10 mouse cellular contexts compared by ENCODE assay signal in genomic region chr11:86646136-86646834, GRCm38 (mm10). TPM values are rescaled to one million over a fixed set of nuclear protein-coding genes. Genes with fewer than 3 reads are reported as not detected.
A peak's percentile ranks its signal among the peaks of the same experiment; 100 is the strongest.
DNase-seq lines count a peak whose midpoint lies in the region; ATAC-seq lines count a peak whose summit lies in the region.
"Had no signal": no experiment of that assay in that cellular context is flagged by ENCODE, and none has a peak within 500 bp of the region (broad histone marks: within the 10 kb centered on the region; RNA-seq: fewer than 3 reads in every experiment).

No protein-coding gene starts in this region.

- no peaks in the 10 kb centered on the region for H3K4me1 ChIP-seq in hindbrain, embryonic 14.5 days (replicated peaks; ENCODE audit: control insufficient read depth, insufficient read depth, low read length)
- no peaks in the 10 kb centered on the region for H3K4me1 ChIP-seq in hindbrain, embryonic 13.5 days (replicated peaks)
- H3K4me1 ChIP-seq in embryonic facial prominence, embryonic 11.5 days (ENCODE audit: control insufficient read depth, insufficient read depth, low read length): no peaks in the 10 kb centered on the region

- DNase-seq in hindbrain, embryonic 14.5 days (ENCODE audit: low spot score): no peak
- DNase-seq in ES-CJ7 (ENCODE audit: low read depth, low spot score): peak; percentile 31
- peak; percentile 29 for DNase-seq in embryonic facial prominence, embryonic 11.5 days (ENCODE audit: low spot score)
- peak; percentile 44 for DNase-seq in lung, postnatal 10 days
- DNase-seq in c-Kit-positive CD71-positive TER-119-positive erythroid progenitor cells, embryonic 14.5 days (ENCODE audit: low spot score): no peak
- DNase-seq in cerebellum, postnatal 36 days: no peak
- no peak for DNase-seq in right cerebral cortex, postnatal 36 days (ENCODE audit: low spot score in 2 of 2)

- ATAC-seq in hindbrain, embryonic 14.5 days (ENCODE audit: low FRiP score): no peak
- no peak for ATAC-seq in hindbrain, embryonic 13.5 days (ENCODE audit: low FRiP score)
- ATAC-seq in embryonic facial prominence, embryonic 11.5 days (replicated peaks; ENCODE audit: insufficient number of reproducible peaks, low FRiP score, low TSS enrichment, low read depth): no peak

- no peak overlapping the region for H3K4me2 ChIP-seq in hindbrain, embryonic 14.5 days (replicated peaks)
- H3K4me2 ChIP-seq in hindbrain, embryonic 13.5 days: no peak overlapping the region
- H3K4me2 ChIP-seq in embryonic facial prominence, embryonic 11.5 days (ENCODE audit: low read depth, low read length): no peak overlapping the region
- H3K4me2 ChIP-seq: embryonic facial prominence, embryonic 13.5 days had no signal

- H3K9me3 ChIP-seq in hindbrain, embryonic 14.5 days (ENCODE audit: control insufficient read depth, low read length): no peaks in the 10 kb centered on the region
- no peaks in the 10 kb centered on the region for H3K9me3 ChIP-seq in hindbrain, embryonic 13.5 days
- H3K9me3 ChIP-seq in embryonic facial prominence, embryonic 11.5 days (replicated peaks; ENCODE audit: control insufficient read depth, low read length): no peaks in the 10 kb centered on the region
- H3K9me3 ChIP-seq: embryonic facial prominence, embryonic 13.5 days had no signal

- peak overlapping the region; percentile 11; the same call in 1 of the 2 replicates for H3K9ac ChIP-seq in hindbrain, embryonic 14.5 days
- no peak overlapping the region for H3K9ac ChIP-seq in hindbrain, embryonic 13.5 days
- no peak overlapping the region for H3K9ac ChIP-seq in embryonic facial prominence, embryonic 11.5 days (replicated peaks; ENCODE audit: low read length)
- H3K9ac ChIP-seq: embryonic facial prominence, embryonic 13.5 days; liver, embryonic 14.5 days had no signal

- WGBS in hindbrain, embryonic 14.5 days: 61% methylated on average over 7 of the region's 7 CpGs
- WGBS in hindbrain, embryonic 13.5 days: 62% methylated on average over 7 of the region's 7 CpGs
- 61% methylated on average over 7 of the region's 7 CpGs for WGBS in embryonic facial prominence, embryonic 11.5 days

- no peak overlapping the region for H3K27ac ChIP-seq in hindbrain, embryonic 14.5 days
- H3K27ac ChIP-seq in hindbrain, embryonic 13.5 days: no peak overlapping the region
- no peak overlapping the region for H3K27ac ChIP-seq in embryonic facial prominence, embryonic 11.5 days (replicated peaks; ENCODE audit: low read depth, low read length)
- H3K27ac ChIP-seq: embryonic facial prominence, embryonic 13.5 days; liver, embryonic 14.5 days had no signal

- no peaks in the 10 kb centered on the region for H3K27me3 ChIP-seq in hindbrain, embryonic 14.5 days (ENCODE audit: control insufficient read depth, insufficient read depth, low read length)
- H3K27me3 ChIP-seq in hindbrain, embryonic 13.5 days: no peaks in the 10 kb centered on the region
- H3K27me3 ChIP-seq in embryonic facial prominence, embryonic 11.5 days (ENCODE audit: control insufficient read depth, insufficient read depth, low read length): no peaks in the 10 kb centered on the region
- H3K27me3 ChIP-seq: embryonic facial prominence, embryonic 13.5 days had no signal

- peaks cover 18% of the 10 kb centered on the region; the same call in 1 of the 2 replicates for H3K36me3 ChIP-seq in hindbrain, embryonic 14.5 days (replicated peaks; ENCODE audit: control insufficient read depth, insufficient read depth)
- H3K36me3 ChIP-seq in hindbrain, embryonic 13.5 days: peaks cover 16% of the 10 kb centered on the region
- no peaks in the 10 kb centered on the region for H3K36me3 ChIP-seq in embryonic facial prominence, embryonic 11.5 days (replicated peaks; ENCODE audit: control insufficient read depth, insufficient read depth, low read depth, low read length)

- H3K4me3 ChIP-seq in hindbrain, embryonic 14.5 days (replicated peaks; ENCODE audit: low read length): no peak overlapping the region
- H3K4me3 ChIP-seq in hindbrain, embryonic 13.5 days: no peak overlapping the region
- H3K4me3 ChIP-seq in embryonic facial prominence, embryonic 11.5 days (ENCODE audit: low read depth, low read length): no peak overlapping the region
- H3K4me3 ChIP-seq: embryonic facial prominence, embryonic 13.5 days had no signal

RNA-seq across cellular contexts. Expression of gene Vmp1, which starts 37.4 kb away (rescaled TPM):
- polyA plus RNA-seq in hindbrain, embryonic 14.5 days (2014; fragmentation: Nextera tagmentation; extraction: Ambion mirVana): 148 and 151 TPM in 2 replicates
- 106 and 109 TPM in 2 replicates for polyA plus RNA-seq in hindbrain, embryonic 13.5 days (2015; fragmentation: Nextera tagmentation; extraction: Ambion mirVana)
- polyA plus RNA-seq in embryonic facial prominence, embryonic 11.5 days (2014; fragmentation: Nextera tagmentation; extraction: Ambion mirVana): 99.7 and 99.8 TPM in 2 replicates

RNA-seq across cellular contexts. Expression of gene Ptrh2, which starts 37.5 kb away (rescaled TPM):
- polyA plus RNA-seq in hindbrain, embryonic 14.5 days (2014; fragmentation: Nextera tagmentation; extraction: Ambion mirVana): 28.5 and 30.4 TPM in 2 replicates
- polyA plus RNA-seq in hindbrain, embryonic 13.5 days (2015; fragmentation: Nextera tagmentation; extraction: Ambion mirVana): 32.9 and 34.3 TPM in 2 replicates
- 46.9 and 49.6 TPM in 2 replicates for polyA plus RNA-seq in embryonic facial prominence, embryonic 11.5 days (2014; fragmentation: Nextera tagmentation; extraction: Ambion mirVana)

Comparison
In these comparisons a context has a peak if more than half of its experiments do, and no peak if none do; other contexts are left out.
1. DNase-seq: peak in ES-CJ7 (single experiment), embryonic facial prominence, embryonic 11.5 days (single experiment) and lung, postnatal 10 days (single experiment); none in hindbrain, embryonic 14.5 days (single experiment), c-Kit-positive CD71-positive TER-119-positive erythroid progenitor cells, embryonic 14.5 days (single experiment), cerebellum, postnatal 36 days (0 of 2) and right cerebral cortex, postnatal 36 days (0 of 2).